Mouse (Mus musculus): ENCODE measurements at regions not wholly inside any gene's neighbourhood (a gene's known extent, or its start where the extent isn't known, plus 50 kb on each side); places are given as distances from the start of the nearest gene placed in this dataset.

DNA sequence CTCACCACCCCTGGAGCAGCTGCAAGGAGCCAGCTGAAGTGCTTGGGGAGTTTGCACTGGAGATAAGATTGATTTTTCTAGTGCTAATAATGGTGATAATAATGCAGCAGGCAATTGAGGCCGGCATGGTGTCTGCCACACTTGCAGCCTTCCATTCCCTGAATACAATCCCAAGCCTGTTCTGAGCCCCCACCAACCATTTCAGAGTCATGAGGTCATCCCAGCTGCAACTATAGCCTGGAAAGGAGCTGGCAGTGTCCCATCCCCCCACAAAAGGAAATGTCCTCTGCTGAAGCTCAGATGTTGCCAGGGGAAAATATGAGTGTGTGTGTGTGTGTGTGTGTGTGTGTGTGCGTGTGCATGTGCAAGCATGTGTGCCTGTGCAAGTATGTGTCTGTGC lies 160.2 kb upstream of the Gas1 start:
- ATAC-seq (replicated peaks; ENCODE audit: extremely low read depth, insufficient read depth, low FRiP score) = peak; percentile 52
- 41% methylated on average over 2 of the region's 2 CpGs for WGBS
- H3K4me2 ChIP-seq (ENCODE audit: low read depth, low read length) = no peak overlapping the region
- no peaks in the 10 kb centered on the region for H3K27me3 ChIP-seq (ENCODE audit: control insufficient read depth, insufficient read depth, low read length)
- peaks cover 8% of the 10 kb centered on the region; the same call in 1 of the 2 replicates for H3K4me1 ChIP-seq (ENCODE audit: control insufficient read depth, insufficient read depth, low read length)
- no peak overlapping the region for H3K27ac ChIP-seq (ENCODE audit: low read length)
- H3K9me3 ChIP-seq (replicated peaks; ENCODE audit: control insufficient read depth, low read length) = peaks cover 3% of the 10 kb centered on the region
- no peak overlapping the region for H3K4me3 ChIP-seq (ENCODE audit: low read length)
- no peak overlapping the region for H3K9ac ChIP-seq (ENCODE audit: low read length)
- no peaks in the 10 kb centered on the region for H3K36me3 ChIP-seq (ENCODE audit: control insufficient read depth, insufficient read depth)

GRCm38 (mm10) chr13:60338107-60338506 lies 160.9 kb upstream of the Gas1 start:
- Histone ChIP-seq H3K27ac (ENCODE audit: low read length) (no peak overlapping the region), H3K9me3 (replicated peaks; ENCODE audit: control insufficient read depth, low read length) (peaks cover 3% of the 10 kb centered on the region), H3K27me3 (ENCODE audit: control insufficient read depth, insufficient read depth, low read length) (no peaks in the 10 kb centered on the region), H3K9ac (ENCODE audit: low read length) (no peak overlapping the region), H3K4me3 (ENCODE audit: low read length) (no peak overlapping the region), H3K4me2 (ENCODE audit: low read depth, low read length) (no peak overlapping the region), H3K4me1 (ENCODE audit: control insufficient read depth, insufficient read depth, low read length) (peaks cover 8% of the 10 kb centered on the region; the same call in 1 of the 2 replicates), H3K36me3 (ENCODE audit: control insufficient read depth, insufficient read depth) (no peaks in the 10 kb centered on the region)
- ATAC-seq (replicated peaks; ENCODE audit: extremely low read depth, insufficient read depth, low FRiP score) = no peak
- 81% methylated on average over 8 of the region's 8 CpGs for WGBS

DNA sequence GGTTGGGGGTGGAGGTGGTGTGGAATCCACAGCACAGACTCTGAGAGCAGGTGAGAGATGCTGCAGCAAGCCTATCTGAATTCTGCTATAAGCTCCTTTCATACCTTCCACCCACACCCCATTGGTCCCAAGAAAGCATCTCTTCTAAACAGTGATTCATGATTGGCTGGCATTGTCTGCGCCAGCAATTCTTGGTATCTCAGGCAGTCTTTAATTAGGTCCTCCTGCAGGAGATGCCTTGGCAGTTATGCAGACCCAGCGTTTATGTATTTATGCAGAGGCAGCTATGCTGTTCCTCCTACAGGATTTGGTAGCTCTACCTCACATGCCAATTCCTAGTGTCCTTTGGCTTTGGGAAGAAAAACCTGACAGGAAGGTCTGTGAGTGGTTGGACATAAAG lies 162.9 kb upstream of the Gas1 start:
- Histone ChIP-seq H3K9ac (ENCODE audit: low read length) (no peak overlapping the region), H3K9me3 (replicated peaks; ENCODE audit: control insufficient read depth, low read length) (peaks cover 3% of the 10 kb centered on the region), H3K36me3 (ENCODE audit: control insufficient read depth, insufficient read depth) (no peaks in the 10 kb centered on the region), H3K4me1 (ENCODE audit: control insufficient read depth, insufficient read depth, low read length) (peaks cover 8% of the 10 kb centered on the region; the same call in 1 of the 2 replicates), H3K4me2 (ENCODE audit: low read depth, low read length) (no peak overlapping the region), H3K27me3 (ENCODE audit: control insufficient read depth, insufficient read depth, low read length) (no peaks in the 10 kb centered on the region), H3K27ac (ENCODE audit: low read length) (no peak overlapping the region), H3K4me3 (ENCODE audit: low read length) (no peak overlapping the region)
- 74% methylated on average over 2 of the region's 2 CpGs for WGBS
- no peak for ATAC-seq (replicated peaks; ENCODE audit: extremely low read depth, insufficient read depth, low FRiP score)

- peaks cover 6% of the 10 kb centered on the region; the same call in 1 of the 2 replicates for H3K4me1 ChIP-seq (ENCODE audit: control insufficient read depth, insufficient read depth, low read length)
- H3K9ac ChIP-seq (ENCODE audit: low read length) = no peak overlapping the region
- no peak overlapping the region; the same call in 1 of the 2 replicates for H3K27ac ChIP-seq (ENCODE audit: low read length)
- H3K27me3 ChIP-seq (ENCODE audit: control insufficient read depth, insufficient read depth, low read length) = no peaks in the 10 kb centered on the region
- 32% methylated on average over 7 of the region's 7 CpGs for WGBS
- no peak for ATAC-seq (replicated peaks; ENCODE audit: extremely low read depth, insufficient read depth, low FRiP score)
- no peaks in the 10 kb centered on the region for H3K36me3 ChIP-seq (ENCODE audit: control insufficient read depth, insufficient read depth)
- no peak overlapping the region for H3K4me3 ChIP-seq (ENCODE audit: low read length)
- no peak overlapping the region for H3K4me2 ChIP-seq (ENCODE audit: low read depth, low read length)
- H3K9me3 ChIP-seq (replicated peaks; ENCODE audit: control insufficient read depth, low read length) = no peaks in the 10 kb centered on the region
Measured at GRCm38 (mm10) chr13:60347881-60348280, 170.7 kb upstream of the Gas1 start.

DNA sequence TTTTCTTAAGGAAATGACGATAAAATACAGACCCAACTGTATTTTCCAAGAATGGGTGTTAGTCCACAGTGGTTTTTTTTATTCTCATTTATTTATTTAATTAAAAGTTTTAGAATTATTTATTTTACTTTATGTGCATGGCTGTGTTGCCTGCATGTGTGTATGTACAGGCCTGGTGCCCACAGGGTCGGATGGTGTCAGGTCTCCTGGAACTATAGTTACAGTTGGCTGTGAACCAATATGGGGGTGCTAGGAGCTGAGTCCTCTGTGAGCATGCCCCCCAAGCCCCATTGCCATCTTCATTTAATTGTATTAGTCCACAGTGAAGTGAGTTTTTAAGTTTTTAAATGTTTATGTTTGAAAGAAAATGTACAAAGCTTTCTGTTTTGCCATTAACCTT lies 171.3 kb upstream of the Gas1 start:
- Histone ChIP-seq H3K9me3 (replicated peaks; ENCODE audit: control insufficient read depth, low read length) (no peaks in the 10 kb centered on the region), H3K4me3 (ENCODE audit: low read length) (no peak overlapping the region), H3K9ac (ENCODE audit: low read length) (no peak overlapping the region), H3K36me3 (ENCODE audit: control insufficient read depth, insufficient read depth) (no peaks in the 10 kb centered on the region), H3K27me3 (ENCODE audit: control insufficient read depth, insufficient read depth, low read length) (no peaks in the 10 kb centered on the region), H3K4me1 (ENCODE audit: control insufficient read depth, insufficient read depth, low read length) (peaks cover 6% of the 10 kb centered on the region; the same call in 1 of the 2 replicates), H3K4me2 (ENCODE audit: low read depth, low read length) (no peak overlapping the region), H3K27ac (ENCODE audit: low read length) (no peak overlapping the region)
- 76% methylated on average over 2 of the region's 2 CpGs for WGBS
- ATAC-seq (replicated peaks; ENCODE audit: extremely low read depth, insufficient read depth, low FRiP score) = no peak

- Histone ChIP-seq H3K4me1 (ENCODE audit: control insufficient read depth, insufficient read depth, low read length) (peaks cover 3% of the 10 kb centered on the region; the same call in 1 of the 2 replicates), H3K27ac (ENCODE audit: low read length) (no peak overlapping the region), H3K9ac (ENCODE audit: low read length) (no peak overlapping the region), H3K4me2 (ENCODE audit: low read depth, low read length) (no peak overlapping the region), H3K4me3 (ENCODE audit: low read length) (no peak overlapping the region), H3K27me3 (ENCODE audit: control insufficient read depth, insufficient read depth, low read length) (no peaks in the 10 kb centered on the region), H3K9me3 (replicated peaks; ENCODE audit: control insufficient read depth, low read length) (no peaks in the 10 kb centered on the region), H3K36me3 (ENCODE audit: control insufficient read depth, insufficient read depth) (no peaks in the 10 kb centered on the region)
- ATAC-seq (replicated peaks; ENCODE audit: extremely low read depth, insufficient read depth, low FRiP score) = no peak
- WGBS = 57% methylated on average over 6 of the region's 6 CpGs
Measured at GRCm38 (mm10) chr13:60355707-60356490, 178.7 kb upstream of the Gas1 start.

- Histone ChIP-seq H3K9ac (ENCODE audit: low read length) (no peak overlapping the region), H3K4me1 (ENCODE audit: control insufficient read depth, insufficient read depth, low read length) (peaks cover 3% of the 10 kb centered on the region; the same call in 1 of the 2 replicates), H3K4me3 (ENCODE audit: low read length) (no peak overlapping the region), H3K27ac (ENCODE audit: low read length) (peak overlapping the region; percentile 39; the same call in 1 of the 2 replicates), H3K9me3 (replicated peaks; ENCODE audit: control insufficient read depth, low read length) (no peaks in the 10 kb centered on the region), H3K27me3 (ENCODE audit: control insufficient read depth, insufficient read depth, low read length) (no peaks in the 10 kb centered on the region), H3K4me2 (ENCODE audit: low read depth, low read length) (no peak overlapping the region), H3K36me3 (ENCODE audit: control insufficient read depth, insufficient read depth) (no peaks in the 10 kb centered on the region)
- 65% methylated on average over 7 of the region's 7 CpGs for WGBS
- ATAC-seq (replicated peaks; ENCODE audit: extremely low read depth, insufficient read depth, low FRiP score) = peak; percentile 55
Measured at GRCm38 (mm10) chr13:60358408-60359060, 181.4 kb upstream of the Gas1 start.

- ATAC-seq (replicated peaks; ENCODE audit: extremely low read depth, insufficient read depth, low FRiP score) = peak; percentile 28
- Histone ChIP-seq H3K4me3 (ENCODE audit: low read length) (no peak overlapping the region), H3K9ac (ENCODE audit: low read length) (no peak overlapping the region), H3K9me3 (replicated peaks; ENCODE audit: control insufficient read depth, low read length) (0 out of 2 replicates have a peak, but pooled peaks cover 3% of the 10 kb centered on the region), H3K4me1 (ENCODE audit: control insufficient read depth, insufficient read depth, low read length) (peaks cover 4% of the 10 kb centered on the region; the same call in 1 of the 2 replicates), H3K36me3 (ENCODE audit: control insufficient read depth, insufficient read depth) (no peaks in the 10 kb centered on the region), H3K27ac (ENCODE audit: low read length) (no peak overlapping the region), H3K4me2 (ENCODE audit: low read depth, low read length) (no peak overlapping the region), H3K27me3 (ENCODE audit: control insufficient read depth, insufficient read depth, low read length) (no peaks in the 10 kb centered on the region)
- WGBS = 50% methylated on average over 13 of the region's 13 CpGs
Measured at GRCm38 (mm10) chr13:60364778-60365672, 187.9 kb upstream of the Gas1 start.

Data from heart, embryonic 16.5 days (tissue).